Mouse (Mus musculus) small intestine, adult 2 months (tissue): ENCODE measurements at regions not wholly inside any gene's neighbourhood (a gene's known extent, or its start where the extent isn't known, plus 50 kb on each side); places are given as distances from the start of the nearest gene placed in this dataset.

Source experiments
- CTCF ChIP-seq: fragments of 200-500 bp; IDR thresholded peaks from 2 replicates; pipeline ENCODE4 v1.5.1; 2012; ENCODE audit warnings: low read depth, mild to moderate bottlenecking, control low read depth, inconsistent platforms, low read length, moderate library complexity, mixed read lengths; ENCODE audit not compliant: insufficient replicate concordance, insufficient read length; ENCODE audit errors: extremely low read depth
- POLR2A ChIP-seq: fragments of 200-500 bp; IDR thresholded peaks from 2 replicates; pipeline ENCODE4 v1.6.1; 2012; ENCODE audit warnings: low read depth, mild to moderate bottlenecking, control low read depth, inconsistent platforms, low read length, moderate library complexity

DNA sequence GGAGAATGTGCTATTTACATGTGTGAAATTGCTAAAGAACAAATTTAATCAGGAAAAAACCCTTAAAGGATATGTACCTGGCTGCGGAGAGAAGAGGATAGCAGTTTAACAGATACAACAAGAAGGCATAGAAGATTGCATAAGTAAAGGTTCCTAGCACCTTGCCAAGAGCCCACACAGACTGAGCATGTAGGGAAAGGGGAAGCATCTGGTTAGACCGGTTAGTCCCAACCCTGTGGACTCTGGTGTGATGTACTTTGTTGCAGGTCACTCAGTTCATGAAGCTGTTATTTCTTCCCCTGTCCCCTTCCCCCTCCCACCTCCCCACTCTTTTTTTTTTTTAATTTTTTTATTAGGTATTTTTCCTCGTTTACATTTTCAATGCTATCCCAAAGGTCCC, 212.5 kb downstream of the Parm1 start:
- no peak for TF ChIP-seq CTCF
- no peak for TF ChIP-seq POLR2A
